Mouse (Mus musculus) lung, postnatal 0 days (tissue): ENCODE results near the gene Spocd1. TPM values are rescaled to one million over a fixed set of nuclear protein-coding genes. Genes with fewer than 3 reads are reported as not detected.

ENCODE experiments used
- ATAC-seq: fragments of 200-750 bp; cut with Nextera tagmentation; 2 replicates; pipeline ENCODE4 v1.8.0; 2017; ENCODE audit warnings: moderate library complexity
- DNase-seq: peaks from one replicate; pipeline ENCODE4 v3.0.0-alpha.2; 2016; ENCODE audit warnings: low spot score
- H3K27ac ChIP-seq: fragments of 300-500 bp; sonication (generic); 2 replicates; pipeline ENCODE4 v1.5.1; 2014; ENCODE audit warnings: antibody characterized with exemption, mild to moderate bottlenecking, low read length, mixed read lengths
- H3K27me3 ChIP-seq: fragments of 300-500 bp; sonication (generic); replicated peaks from 2 replicates; pipeline ENCODE4 v1.6.1; 2014; ENCODE audit warnings: low read length, mixed read lengths; ENCODE audit not compliant: insufficient read depth
- H3K36me3 ChIP-seq: fragments of 300-500 bp; sonication (generic); 2 replicates; pipeline ENCODE4 v1.6.1; 2014; ENCODE audit warnings: low read length, mixed read lengths; ENCODE audit not compliant: insufficient read depth
- H3K4me1 ChIP-seq: fragments of 300-500 bp; sonication (generic); 2 replicates; pipeline ENCODE4 v1.6.1; 2014; ENCODE audit warnings: antibody characterized with exemption, low read depth, low read length, mixed read lengths; ENCODE audit not compliant: insufficient read depth
- H3K4me2 ChIP-seq: fragments of 300-500 bp; sonication (generic); replicated peaks from 2 replicates; pipeline ENCODE4 v1.6.1; 2014; ENCODE audit warnings: low read depth, mild to moderate bottlenecking, low read length, moderate library complexity, mixed read lengths
- H3K4me3 ChIP-seq: fragments of 300-500 bp; sonication (generic); 2 replicates; pipeline ENCODE4 v1.5.1; 2014; ENCODE audit warnings: low read depth, low read length
- H3K9ac ChIP-seq: fragments of 300-500 bp; sonication (generic); replicated peaks from 2 replicates; pipeline ENCODE4 v1.6.1; 2014; ENCODE audit warnings: low read depth, mild to moderate bottlenecking
- H3K9me3 ChIP-seq: fragments of 300-500 bp; sonication (generic); 2 replicates; pipeline ENCODE4 v1.6.1; 2016; ENCODE audit warnings: low read length, mixed read lengths
- CTCF ChIP-seq: IDR thresholded peaks from 2 replicates; pipeline ENCODE4 v1.5.1; 2016; ENCODE audit warnings: antibody characterized with exemption, mild to moderate bottlenecking
- EP300 ChIP-seq: IDR thresholded peaks from 2 replicates; pipeline ENCODE4 v1.6.1; 2016; ENCODE audit warnings: antibody characterized with exemption, mild to moderate bottlenecking, control low read depth
- WGBS: fragments of 180-500 bp; shearing (Covaris S2); extraction: QIAGEN DNeasy Blood & Tissue Kit; methylation state at CpG from one replicate; pipeline ENCODE4 v1.1.7; 2014; 5-methylcytosine and 5-hydroxymethylcytosine counted together
- polyA plus RNA-seq: library from polyadenylated mRNA; unstranded; fragments of >200 nt; fragmentation: Nextera tagmentation; extraction: Ambion mirVana; gene quantifications from 2 replicates; pipeline ENCODE4 v1.2.1, GENCODE M21; 2015

The Spocd1 gene
- polyA plus RNA-seq, 1 experiment from 2014 or later = not detected

DNA sequence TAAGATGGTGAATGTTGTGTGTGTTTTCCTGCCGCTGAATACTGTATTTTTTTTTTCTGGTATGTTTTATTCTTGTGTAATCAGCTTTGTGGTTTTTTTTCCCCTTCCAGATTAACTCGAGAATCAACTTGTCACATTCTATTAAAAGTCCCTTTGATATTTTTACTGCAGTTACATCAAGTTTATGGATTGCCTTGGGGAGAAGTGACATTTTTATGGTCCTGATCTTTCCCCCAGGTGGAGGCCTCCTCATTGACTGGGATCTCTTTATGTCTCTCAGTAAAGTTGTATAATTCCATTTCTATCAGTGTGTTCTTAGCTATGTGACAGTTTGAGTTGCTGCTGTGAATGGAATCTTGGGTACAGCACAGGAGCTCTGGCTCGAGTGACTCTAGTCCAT is 20.2 kb upstream of the Spocd1 start:
- H3K4me1 ChIP-seq = peaks cover 4% of the 10 kb centered on the region; the same call in 1 of the 2 replicates
- TF ChIP-seq CTCF (no peak), EP300 (no peak)
- no peaks in the 10 kb centered on the region for H3K36me3 ChIP-seq
- H3K4me2 ChIP-seq = no peak overlapping the region
- no peaks in the 10 kb centered on the region for H3K27me3 ChIP-seq
- DNase-seq = no peak
- H3K27ac ChIP-seq = peak overlapping the region; percentile 38; the same call in 1 of the 2 replicates
- no peak overlapping the region for H3K9ac ChIP-seq
- ATAC-seq = no peak
- no peaks in the 10 kb centered on the region for H3K9me3 ChIP-seq
- 49% methylated on average over 3 of the region's 3 CpGs for WGBS
- no peak overlapping the region for H3K4me3 ChIP-seq

GRCm38 (mm10) chr4:129909261-129909731 is 19.8 kb upstream of the Spocd1 start:
- peak; percentile 13; the same call in 1 of the 2 replicates for ATAC-seq
- Histone ChIP-seq H3K4me2 (no peak overlapping the region), H3K27me3 (no peaks in the 10 kb centered on the region), H3K9me3 (no peaks in the 10 kb centered on the region), H3K27ac (peak overlapping the region; percentile 38; the same call in 1 of the 2 replicates), H3K9ac (no peak overlapping the region), H3K4me1 (peaks cover 6% of the 10 kb centered on the region), H3K4me3 (no peak overlapping the region), H3K36me3 (no peaks in the 10 kb centered on the region)
- no peak for DNase-seq
- TF ChIP-seq CTCF (no peak), EP300 (no peak)
- WGBS = 50% methylated on average over 4 of the region's 4 CpGs

GRCm38 (mm10) chr4:129912998-129913397 is 16.1 kb upstream of the Spocd1 start:
- no peaks in the 10 kb centered on the region for H3K9me3 ChIP-seq
- no peak overlapping the region for H3K9ac ChIP-seq
- H3K4me1 ChIP-seq = peaks cover 6% of the 10 kb centered on the region
- TF ChIP-seq CTCF (no peak), EP300 (no peak)
- H3K27ac ChIP-seq = no peak overlapping the region
- no peaks in the 10 kb centered on the region for H3K36me3 ChIP-seq
- no peak overlapping the region for H3K4me2 ChIP-seq
- WGBS = 58% methylated on average over 3 of the region's 3 CpGs
- ATAC-seq (no peak), DNase-seq (no peak)
- H3K27me3 ChIP-seq = no peaks in the 10 kb centered on the region
- no peak overlapping the region for H3K4me3 ChIP-seq

- Histone ChIP-seq H3K27me3 (no peaks in the 10 kb centered on the region), H3K27ac (peak overlapping the region; percentile 60), H3K9ac (no peak overlapping the region), H3K9me3 (no peaks in the 10 kb centered on the region), H3K36me3 (no peaks in the 10 kb centered on the region), H3K4me3 (peak overlapping the region; percentile 12), H3K4me1 (peaks cover 6% of the 10 kb centered on the region), H3K4me2 (peak overlapping the region; percentile 53)
- 2% methylated on average over 16 of the region's 16 CpGs for WGBS
- no peak for TF ChIP-seq CTCF
- TF ChIP-seq EP300 = peak; percentile 32
- peak; percentile 79 for DNase-seq
- peak; percentile 80 for ATAC-seq
Observed at GRCm38 (mm10) chr4:129913761-129914644, 15.0 kb upstream of the Spocd1 start.

DNA sequence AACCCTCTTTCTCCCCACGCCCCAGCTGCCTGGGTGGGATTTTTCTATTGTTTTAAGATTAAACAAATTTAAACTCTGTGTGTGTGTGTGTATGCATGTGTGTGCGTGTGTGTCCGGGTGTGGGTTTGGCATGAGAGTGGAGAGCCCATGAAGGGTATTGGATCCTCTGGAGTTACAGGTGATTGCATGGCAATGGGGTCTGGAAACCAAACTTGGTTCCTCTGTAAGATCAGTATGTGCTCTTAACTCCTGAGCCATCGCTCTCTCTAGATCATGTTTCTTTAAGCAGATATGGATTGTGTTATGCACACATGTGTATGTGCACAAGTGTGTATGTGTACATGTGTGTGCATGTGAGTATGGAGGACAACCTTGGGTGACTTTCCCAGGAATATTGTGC is 14.4 kb upstream of the Spocd1 start:
- Histone ChIP-seq H3K4me1 (peaks cover 6% of the 10 kb centered on the region), H3K4me3 (no peak overlapping the region), H3K9ac (no peak overlapping the region), H3K27ac (0 out of 2 replicates have a peak overlapping the region, but pooled peaks have one; percentile 60), H3K9me3 (no peaks in the 10 kb centered on the region), H3K27me3 (no peaks in the 10 kb centered on the region), H3K36me3 (no peaks in the 10 kb centered on the region), H3K4me2 (no peak overlapping the region)
- 49% methylated on average over 4 of the region's 4 CpGs for WGBS
- no peak for ATAC-seq
- no peak for TF ChIP-seq CTCF
- TF ChIP-seq EP300 = no peak
- no peak for DNase-seq

DNA sequence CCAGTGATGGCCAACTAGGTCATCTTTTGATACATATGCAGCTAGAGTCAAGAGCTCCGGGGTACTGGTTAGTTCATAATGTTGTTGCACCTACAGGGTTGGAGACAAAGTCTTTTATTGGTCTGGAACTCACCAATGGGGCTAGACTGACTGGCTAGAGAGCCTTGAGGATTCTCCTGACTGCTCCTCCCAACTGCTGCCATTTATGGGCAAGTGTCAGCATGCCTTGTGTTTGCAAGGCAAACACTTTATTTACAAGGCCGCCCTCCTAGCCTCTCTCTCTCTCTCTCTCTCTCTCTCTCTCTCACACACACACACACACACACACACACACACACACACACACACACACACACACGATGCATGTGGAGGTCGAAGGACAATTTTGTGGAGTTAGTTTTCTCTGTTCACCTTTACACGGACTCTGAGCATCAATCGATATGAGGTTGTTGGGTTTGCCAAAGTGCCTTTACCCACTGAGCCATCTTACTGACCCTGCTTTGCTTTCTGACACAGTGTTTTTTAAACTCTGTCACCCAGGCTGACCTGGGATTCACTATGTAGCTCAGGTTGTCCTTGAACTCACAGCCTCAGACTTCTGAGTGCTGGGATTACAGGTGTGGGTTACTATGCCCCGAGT is 13.6 kb upstream of the Spocd1 start:
- Histone ChIP-seq H3K9me3 (no peaks in the 10 kb centered on the region), H3K27ac (0 out of 2 replicates have a peak overlapping the region, but pooled peaks have one; percentile 23), H3K27me3 (no peaks in the 10 kb centered on the region), H3K4me3 (no peak overlapping the region), H3K4me2 (no peak overlapping the region), H3K36me3 (no peaks in the 10 kb centered on the region), H3K9ac (no peak overlapping the region), H3K4me1 (peaks cover 6% of the 10 kb centered on the region)
- DNase-seq (no peak), ATAC-seq (no peak)
- 73% methylated on average over 7 of the region's 7 CpGs for WGBS
- no peak for TF ChIP-seq CTCF
- no peak for TF ChIP-seq EP300
